Comparison of ENCODE assay signal across 20 mouse cellular contexts in the genomic region with DNA sequence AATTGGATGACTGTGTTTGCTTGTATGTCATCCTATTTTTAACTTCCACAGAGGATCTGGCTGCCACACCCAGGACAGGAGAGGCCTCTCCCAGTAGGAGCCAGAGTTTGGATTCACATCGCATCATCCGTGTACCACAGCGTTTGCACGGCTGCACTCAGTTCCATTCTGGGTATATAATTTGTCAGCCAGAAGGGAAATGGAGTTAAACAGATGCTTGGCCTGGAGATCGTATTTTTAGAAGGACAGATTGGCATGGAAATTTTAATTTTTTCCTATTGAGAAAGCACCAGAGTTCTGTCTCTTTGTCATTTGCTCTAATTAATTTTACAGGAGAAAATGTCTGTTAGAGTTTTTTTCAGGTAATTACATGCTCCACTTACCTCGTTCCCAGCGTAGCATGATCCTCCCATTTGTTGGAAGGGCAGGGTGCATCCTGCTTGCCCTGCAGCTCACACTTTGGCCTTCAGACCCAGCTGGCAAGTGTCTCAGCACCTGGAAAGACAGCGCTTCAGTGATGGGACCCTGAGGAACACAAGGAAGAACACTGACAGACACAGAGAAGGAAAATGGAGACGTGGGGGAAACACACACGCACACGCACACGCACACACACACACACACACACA. TPM values are rescaled to one million over a fixed set of nuclear protein-coding genes. Genes with fewer than 3 reads are reported as not detected.
DNase-seq lines count a peak whose midpoint lies in the region; ATAC-seq lines count a peak whose summit lies in the region.
"Had no signal": no experiment of that assay in that cellular context is flagged by ENCODE, and none has a peak within 500 bp of the region (broad histone marks: within the 10 kb centered on the region; RNA-seq: fewer than 3 reads in every experiment).

No protein-coding gene starts in this region.

- H3K27ac ChIP-seq in heart, embryonic 14.5 days (replicated peaks in 1 of 2; ENCODE audit: control insufficient read depth in 1 of 2, insufficient read depth in 1 of 2, low read depth in 2 of 2, low read length in 2 of 2) = peak overlapping the region; percentile 17 to 97; a peak in 3 of 4 replicates
- H3K27ac ChIP-seq in kidney, embryonic 14.5 days (ENCODE audit: low read depth, low read length) = no peak overlapping the region; the same call in 1 of the 2 replicates
- H3K27ac ChIP-seq: heart, adult 2 months; liver, embryonic 12.5 days had no signal

- no peaks in the 10 kb centered on the region for H3K27me3 ChIP-seq in heart, embryonic 14.5 days (ENCODE audit: control insufficient read depth, insufficient read depth, low read length)
- H3K27me3 ChIP-seq in kidney, embryonic 14.5 days (ENCODE audit: control insufficient read depth, insufficient read depth, low read length) = no peaks in the 10 kb centered on the region
- H3K27me3 ChIP-seq: CH12.LX; liver, embryonic 12.5 days had no signal

- peaks cover 41 to 59% of the 10 kb centered on the region in 2 experiments for H3K4me1 ChIP-seq in heart, embryonic 14.5 days (ENCODE audit: control insufficient read depth in 2 of 2, insufficient read depth in 2 of 2, low read length in 2 of 2)
- H3K4me1 ChIP-seq in kidney, embryonic 14.5 days (ENCODE audit: control insufficient read depth, insufficient read depth, low read length) = peaks cover 4% of the 10 kb centered on the region; the same call in 1 of the 2 replicates

- no peaks in the 10 kb centered on the region for H3K9me3 ChIP-seq in heart, embryonic 14.5 days (ENCODE audit: control insufficient read depth, low read length)
- H3K9me3 ChIP-seq in kidney, embryonic 14.5 days (ENCODE audit: control insufficient read depth, low read length) = no peaks in the 10 kb centered on the region
- H3K9me3 ChIP-seq: liver, embryonic 12.5 days had no signal

- peaks cover 66% of the 10 kb centered on the region for H3K36me3 ChIP-seq in heart, embryonic 14.5 days (ENCODE audit: control insufficient read depth, insufficient read depth, low read length)
- H3K36me3 ChIP-seq in kidney, embryonic 14.5 days (ENCODE audit: control insufficient read depth, insufficient read depth, low read length) = peaks cover 28% of the 10 kb centered on the region; the same call in 1 of the 2 replicates

- DNase-seq in heart, adult 9 months (ENCODE audit: low spot score in 2 of 2) = no peak
- peak; percentile 41 for DNase-seq in kidney, adult 9 months
- peak; percentile 73 for DNase-seq in Muller cell, postnatal 12 days (ENCODE audit: inconsistent ontology term)
- DNase-seq in brain, adult 2 months (ENCODE audit: low read depth, low spot score) = peak; percentile 64
- no peak for DNase-seq in B cell, adult 2 months
- DNase-seq: cerebellum, adult 9-10 months; embryo, embryonic 11 days; heart, adult 2 months; left cerebral cortex, postnatal 4 days; lung, postnatal 10 days; right cerebral cortex, adult 18-20 months; spleen, adult 18-20 months; thymus, postnatal 25 days had no signal

- no peak overlapping the region for H3K4me2 ChIP-seq in heart, embryonic 14.5 days (ENCODE audit: low read length)
- H3K4me2 ChIP-seq in kidney, embryonic 14.5 days (replicated peaks; ENCODE audit: low read depth, low read length) = no peak overlapping the region
- H3K4me2 ChIP-seq: liver, embryonic 12.5 days; midbrain, embryonic 11.5 days had no signal

- H3K9ac ChIP-seq in heart, embryonic 14.5 days (ENCODE audit: low read length) = no peak overlapping the region
- no peak overlapping the region for H3K9ac ChIP-seq in kidney, embryonic 14.5 days (ENCODE audit: low read depth, low read length)
- H3K9ac ChIP-seq: liver, embryonic 12.5 days had no signal

- 74% methylated on average over 12 of the region's 12 CpGs for WGBS in heart, embryonic 14.5 days
- 68% methylated on average over 10 of the region's 12 CpGs for WGBS in kidney, embryonic 14.5 days

- no peak overlapping the region for H3K4me3 ChIP-seq in heart, embryonic 14.5 days (ENCODE audit: control insufficient read depth in 1 of 2, insufficient read depth in 1 of 2, low read depth in 1 of 2, low read length in 2 of 2)
- no peak overlapping the region for H3K4me3 ChIP-seq in kidney, embryonic 14.5 days (ENCODE audit: low read length)
- H3K4me3 ChIP-seq: heart, adult 2 months; liver, embryonic 12.5 days had no signal

- no peak for ATAC-seq in heart, embryonic 14.5 days (ENCODE audit: insufficient number of reproducible peaks, insufficient read depth, low FRiP score, low read depth)
- no peak for ATAC-seq in kidney, embryonic 14.5 days (ENCODE audit: low FRiP score, low TSS enrichment)
- ATAC-seq: liver, embryonic 12.5 days had no signal

RNA-seq across cellular contexts. Expression of gene Tcp10a, which starts 37.9 kb away (rescaled TPM):
- polyA plus RNA-seq in heart, embryonic 14.5 days (2014; fragmentation: Nextera tagmentation; extraction: Ambion mirVana) = 0.14 TPM in 1 of 2 replicates, not detected in the other
- polyA plus RNA-seq in kidney, embryonic 14.5 days (2014; fragmentation: Nextera tagmentation; extraction: Ambion mirVana) = not detected in 2 replicates
- polyA plus RNA-seq: liver, embryonic 12.5 days; midbrain, embryonic 11.5 days; neural tube, embryonic 11.5 days; stomach, embryonic 16.5 days had no signal

Comparison
In these comparisons a context has a peak if more than half of its experiments do, and no peak if none do; other contexts are left out.
1. DNase-seq: peak in kidney, adult 9 months (single experiment), Muller cell, postnatal 12 days (single experiment) and brain, adult 2 months (single experiment); none in heart, adult 9 months (0 of 2) and B cell, adult 2 months (0 of 2).